Mouse (Mus musculus): ENCODE measurements around the gene Trit1.
"Not testable (repeated sequence)": the region's sequence is repeated elsewhere in the genome, so short reads cannot be mapped to it uniquely, and the experiment has no call there.

The Trit1 gene

GRCm38 (mm10) chr4:122998537-122999262 lies 17.7 kb upstream of the Trit1 start:
- no peak for DNase-seq (ENCODE audit: low spot score)

GRCm38 (mm10) chr4:122999263-122999691 lies 17.1 kb upstream of the Trit1 start:
- no peak for DNase-seq (ENCODE audit: low spot score)

GRCm38 (mm10) chr4:123000130-123000529 lies 16.3 kb upstream of the Trit1 start:
- DNase-seq (ENCODE audit: low spot score) = no peak

- DNase-seq (ENCODE audit: low spot score) = no peak
These were observed 15.6 kb upstream of the Trit1 start for GRCm38 (mm10) chr4:123000617-123001342.

GRCm38 (mm10) chr4:123005054-123005966 lies 11.1 kb upstream of the Trit1 start:
- DNase-seq (ENCODE audit: low spot score) = no peak

GRCm38 (mm10) chr4:123012501-123012900 lies 3.9 kb upstream of the Trit1 start:
- not testable (repeated sequence) for DNase-seq (ENCODE audit: low spot score)

GRCm38 (mm10) chr4:123013346-123013945 lies 3.0 kb upstream of the Trit1 start:
- no peak for DNase-seq (ENCODE audit: low spot score)

- DNase-seq (ENCODE audit: low spot score) = no peak
These were observed 2.4 kb upstream of the Trit1 start for GRCm38 (mm10) chr4:123013949-123014406.

GRCm38 (mm10) chr4:123014501-123015282 lies 1.7 kb upstream of the Trit1 start:
- no peak for DNase-seq (ENCODE audit: low spot score)

GRCm38 (mm10) chr4:123021591-123021990 lies 5.2 kb downstream of the Trit1 start:
- DNase-seq (ENCODE audit: low spot score) = no peak

- DNase-seq (ENCODE audit: low spot score) = no peak
These were observed 6.5 kb downstream of the Trit1 start for GRCm38 (mm10) chr4:123022896-123023295.

GRCm38 (mm10) chr4:123025418-123025817 lies 9.0 kb downstream of the Trit1 start:
- no peak for DNase-seq (ENCODE audit: low spot score)

GRCm38 (mm10) chr4:123026161-123026560 lies 9.8 kb downstream of the Trit1 start:
- DNase-seq (ENCODE audit: low spot score) = no peak

GRCm38 (mm10) chr4:123026597-123026996 lies 10.2 kb downstream of the Trit1 start:
- no peak for DNase-seq (ENCODE audit: low spot score)

- no peak for DNase-seq (ENCODE audit: low spot score)
These were observed 18.4 kb downstream of the Trit1 start for GRCm38 (mm10) chr4:123034841-123035240.

- DNase-seq (ENCODE audit: low spot score) = no peak
These were observed 19.2 kb downstream of the Trit1 start for GRCm38 (mm10) chr4:123035636-123036035.

GRCm38 (mm10) chr4:123036710-123037109 lies 20.3 kb downstream of the Trit1 start:
- DNase-seq (ENCODE audit: low spot score) = no peak

GRCm38 (mm10) chr4:123041131-123041530 lies 24.7 kb downstream of the Trit1 start:
- DNase-seq (ENCODE audit: low spot score) = no peak

GRCm38 (mm10) chr4:123043858-123044257 lies 27.5 kb downstream of the Trit1 start:
- no peak for DNase-seq (ENCODE audit: low spot score)

- no peak for DNase-seq (ENCODE audit: low spot score)
These were observed 28.4 kb downstream of the Trit1 start for GRCm38 (mm10) chr4:123044842-123045241.

- no peak for DNase-seq (ENCODE audit: low spot score)
These were observed 29.9 kb downstream of the Trit1 start for GRCm38 (mm10) chr4:123046300-123046699.

All from c-Kit-positive CD71-positive TER-119-positive erythroid progenitor cells, embryonic 14.5 days (primary cell).